Mouse (Mus musculus) forebrain, embryonic 14.5 days (tissue): ENCODE results near the gene Tmem129. TPM values are rescaled to one million over a fixed set of nuclear protein-coding genes. Genes with fewer than 3 reads are reported as not detected.

ENCODE experiments used
- ATAC-seq: fragments of 200-750 bp; cut with Nextera tagmentation; 2 replicates; pipeline ENCODE4 v1.8.0; 2017; ENCODE audit warnings: mild to moderate bottlenecking, moderate library complexity
- DNase-seq: peaks from one replicate; pipeline ENCODE4 v3.0.0-alpha.2; 2015; ENCODE audit warnings: low spot score
- H3K27ac ChIP-seq: fragments of 300-500 bp; sonication (generic); 2 replicates; pipeline ENCODE4 v1.5.1; 2014; ENCODE audit warnings: low read depth, mild to moderate bottlenecking, control low read depth, low read length, moderate library complexity
- H3K27me3 ChIP-seq: fragments of 300-500 bp; sonication (generic); replicated peaks from 2 replicates; pipeline ENCODE4 v1.6.1; 2014; ENCODE audit warnings: low read length, control low read depth, mixed read lengths; ENCODE audit not compliant: control insufficient read depth, insufficient read depth
- H3K36me3 ChIP-seq: fragments of 300-500 bp; sonication (generic); 2 replicates; pipeline ENCODE4 v1.6.1; 2014; ENCODE audit warnings: low read length, control low read depth; ENCODE audit not compliant: control insufficient read depth, insufficient read depth
- H3K4me1 ChIP-seq: fragments of 300-500 bp; sonication (generic); 2 replicates; pipeline ENCODE4 v1.6.1; 2014; ENCODE audit warnings: antibody characterized with exemption, low read length, control low read depth; ENCODE audit not compliant: control insufficient read depth, insufficient read depth
- H3K4me2 ChIP-seq: fragments of 300-500 bp; sonication (generic); 2 replicates; pipeline ENCODE4 v1.6.1; 2014; ENCODE audit warnings: mild to moderate bottlenecking, control low read depth, low read length
- H3K4me3 ChIP-seq: fragments of 300-500 bp; sonication (generic); 2 replicates; pipeline ENCODE4 v1.5.1; 2014; ENCODE audit warnings: low read depth, low read length, control low read depth
- H3K9ac ChIP-seq: fragments of 300-500 bp; sonication (generic); 2 replicates; pipeline ENCODE4 v1.6.1; 2014; ENCODE audit warnings: mild to moderate bottlenecking, low read length, control low read depth, moderate library complexity
- H3K9me3 ChIP-seq: fragments of 300-500 bp; sonication (generic); replicated peaks from 2 replicates; pipeline ENCODE4 v1.6.1; 2016; ENCODE audit warnings: low read length, control low read depth, mixed read lengths; ENCODE audit not compliant: control insufficient read depth
- WGBS: fragments of 180-500 bp; shearing (Covaris S2); extraction: QIAGEN DNeasy Blood & Tissue Kit; methylation state at CpG from one replicate; pipeline ENCODE4 v1.1.7; 2014; 5-methylcytosine and 5-hydroxymethylcytosine counted together
- polyA plus RNA-seq: library from polyadenylated mRNA; unstranded; fragments of >200 nt; fragmentation: Nextera tagmentation; extraction: Ambion mirVana; gene quantifications from 2 replicates; pipeline ENCODE4 v1.2.1, GENCODE M21; 2014

Tmem129 gene
- polyA plus RNA-seq, 1 experiment from 2014 or later = 39.5 TPM

DNA sequence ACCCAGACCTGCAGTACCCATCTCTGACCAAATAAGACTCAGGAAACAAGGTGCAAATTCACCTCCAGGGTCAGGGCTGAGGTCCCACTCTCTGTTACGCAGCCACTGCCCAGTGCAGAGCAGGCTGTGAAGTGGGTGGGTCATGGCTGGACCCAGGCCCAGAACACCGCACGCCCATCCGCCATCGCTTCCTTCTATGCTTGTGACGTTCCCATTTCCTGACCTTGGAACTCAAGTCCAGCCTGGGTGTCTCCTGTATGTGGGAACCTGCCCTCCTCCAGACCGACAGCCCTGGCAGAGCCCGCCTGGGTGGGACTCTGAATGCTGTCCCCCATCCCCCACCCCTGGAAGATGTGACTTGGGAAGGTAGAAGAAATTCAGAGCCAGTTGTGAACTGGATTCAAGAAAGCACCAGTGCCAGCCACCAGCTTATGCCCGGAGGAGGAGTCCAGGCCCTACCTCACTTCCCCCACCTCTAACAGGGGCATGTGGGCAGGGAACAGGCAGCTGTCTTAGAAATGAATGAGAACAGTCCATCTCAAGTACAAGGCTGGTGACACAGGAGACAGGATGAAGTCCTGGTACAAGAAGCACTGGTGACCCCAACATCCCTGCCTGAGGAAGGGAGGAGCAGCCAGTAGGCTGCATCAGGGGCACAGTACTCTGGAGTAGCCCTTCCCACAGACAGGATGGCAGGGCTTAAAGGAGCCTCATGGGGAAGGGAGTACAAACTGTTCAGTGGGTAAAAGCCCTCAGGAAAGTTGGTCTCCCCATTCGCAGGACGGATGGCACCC lies 31.8 kb upstream of the Tmem129 start:
- H3K4me1 ChIP-seq = peaks cover 50% of the 10 kb centered on the region
- WGBS = 41% methylated on average over 11 of the region's 11 CpGs
- DNase-seq = peak; percentile 39
- no peaks in the 10 kb centered on the region for H3K36me3 ChIP-seq
- H3K9me3 ChIP-seq = no peaks in the 10 kb centered on the region
- H3K4me3 ChIP-seq = no peak overlapping the region
- H3K27me3 ChIP-seq = no peaks in the 10 kb centered on the region
- peak overlapping the region; percentile 86 for H3K27ac ChIP-seq
- H3K9ac ChIP-seq = peak overlapping the region; percentile 51
- H3K4me2 ChIP-seq = peak overlapping the region; percentile 28
- ATAC-seq = no peak; the same call in 1 of the 2 replicates

DNA sequence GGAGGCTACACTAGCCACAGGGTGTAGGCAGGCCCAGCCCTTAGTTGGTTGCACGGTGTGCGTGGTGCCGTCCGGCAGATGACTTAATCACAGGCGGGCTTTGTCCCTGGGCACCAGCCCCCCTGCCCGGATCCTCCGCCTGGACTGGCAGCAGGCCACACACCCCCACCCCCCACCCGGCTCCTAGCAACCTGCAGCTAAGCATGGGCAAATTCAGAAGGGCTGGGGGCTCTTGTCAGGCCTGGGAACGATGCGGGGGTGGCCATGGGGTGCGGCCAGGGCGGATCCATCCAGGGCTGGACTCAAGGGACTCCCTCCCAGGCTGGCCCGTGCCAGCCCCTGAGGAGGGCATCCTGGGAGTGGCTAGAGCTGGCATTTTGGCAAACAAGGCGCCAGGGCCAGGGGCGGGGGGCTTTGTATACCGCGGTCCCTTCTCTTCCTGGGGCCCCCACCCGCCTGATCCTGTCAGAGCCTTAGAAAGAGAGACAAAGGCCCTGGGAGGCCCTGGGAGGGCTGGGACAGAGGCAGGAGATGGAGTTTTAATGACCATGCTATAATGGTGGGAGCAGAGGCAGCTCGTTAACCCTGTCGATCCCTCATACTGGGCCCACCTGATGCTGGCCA lies 31.1 kb upstream of the Tmem129 start:
- Histone ChIP-seq H3K4me3 (no peak overlapping the region), H3K36me3 (no peaks in the 10 kb centered on the region), H3K4me2 (peak overlapping the region; percentile 28), H3K27ac (peak overlapping the region; percentile 86), H3K27me3 (no peaks in the 10 kb centered on the region), H3K9ac (peak overlapping the region; percentile 51), H3K4me1 (peaks cover 45% of the 10 kb centered on the region), H3K9me3 (no peaks in the 10 kb centered on the region)
- WGBS = 8% methylated on average over 20 of the region's 20 CpGs
- peak; percentile 90 for ATAC-seq
- DNase-seq = peak; percentile 92

- no peak for ATAC-seq
- Histone ChIP-seq H3K4me2 (peak overlapping the region; percentile 28), H3K36me3 (no peaks in the 10 kb centered on the region), H3K9ac (peak overlapping the region; percentile 51; the same call in 1 of the 2 replicates), H3K4me3 (no peak overlapping the region), H3K4me1 (peaks cover 43% of the 10 kb centered on the region), H3K27ac (peak overlapping the region; percentile 86), H3K27me3 (no peaks in the 10 kb centered on the region), H3K9me3 (no peaks in the 10 kb centered on the region)
- DNase-seq = no peak
- WGBS = 29% methylated on average over 14 of the region's 14 CpGs
Observed at GRCm38 (mm10) chr5:33688278-33689220, 30.3 kb upstream of the Tmem129 start.

DNA sequence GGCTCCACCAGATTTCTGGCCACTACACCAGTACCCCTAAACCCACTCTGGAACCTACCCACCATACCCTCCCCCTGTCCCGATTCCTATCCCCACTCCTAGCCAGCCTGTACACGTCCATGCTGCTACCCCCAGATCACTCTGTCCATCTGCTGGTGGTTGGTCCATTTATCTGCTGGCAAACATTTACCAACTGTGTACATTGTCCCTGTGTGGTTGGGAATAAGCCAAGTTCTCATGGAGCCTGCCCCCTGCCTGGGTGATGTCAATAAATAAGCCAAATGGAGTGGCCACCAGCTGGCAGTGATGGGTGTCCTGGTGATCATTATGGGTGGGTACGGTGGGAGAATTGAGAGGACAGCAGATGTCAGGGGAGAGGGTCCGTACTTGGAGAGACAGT lies 28.9 kb upstream of the Tmem129 start:
- Histone ChIP-seq H3K9ac (no peak overlapping the region), H3K36me3 (no peaks in the 10 kb centered on the region), H3K4me2 (no peak overlapping the region), H3K27me3 (no peaks in the 10 kb centered on the region), H3K4me3 (no peak overlapping the region), H3K27ac (no peak overlapping the region), H3K4me1 (peaks cover 35% of the 10 kb centered on the region), H3K9me3 (no peaks in the 10 kb centered on the region)
- ATAC-seq = no peak
- no peak for DNase-seq
- 74% methylated on average over 4 of the region's 4 CpGs for WGBS

DNA sequence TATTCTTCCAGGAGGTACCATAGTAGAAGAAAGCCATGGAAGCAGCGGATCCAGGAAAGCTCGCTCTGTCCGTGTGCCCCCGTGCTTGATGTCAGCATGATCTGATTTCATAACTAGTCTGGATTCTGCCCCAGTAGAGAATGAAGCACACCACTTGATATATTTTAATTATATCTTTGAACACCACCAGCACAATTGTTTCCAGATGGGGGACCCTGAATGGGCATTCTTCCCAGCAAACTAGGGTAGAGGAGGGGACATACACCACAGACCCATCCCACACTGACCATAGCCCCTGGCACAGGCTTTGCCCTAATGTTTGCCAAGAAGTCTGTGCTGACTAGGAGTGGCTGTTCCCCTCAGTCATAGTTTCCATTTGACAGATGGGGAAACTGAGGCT lies 26.7 kb upstream of the Tmem129 start:
- ATAC-seq = no peak
- Histone ChIP-seq H3K4me2 (no peak overlapping the region), H3K27ac (no peak overlapping the region), H3K4me3 (no peak overlapping the region), H3K9ac (no peak overlapping the region), H3K36me3 (no peaks in the 10 kb centered on the region), H3K27me3 (no peaks in the 10 kb centered on the region), H3K4me1 (peaks cover 22% of the 10 kb centered on the region), H3K9me3 (no peaks in the 10 kb centered on the region)
- WGBS = 86% methylated on average over 4 of the region's 4 CpGs
- DNase-seq = no peak

DNA sequence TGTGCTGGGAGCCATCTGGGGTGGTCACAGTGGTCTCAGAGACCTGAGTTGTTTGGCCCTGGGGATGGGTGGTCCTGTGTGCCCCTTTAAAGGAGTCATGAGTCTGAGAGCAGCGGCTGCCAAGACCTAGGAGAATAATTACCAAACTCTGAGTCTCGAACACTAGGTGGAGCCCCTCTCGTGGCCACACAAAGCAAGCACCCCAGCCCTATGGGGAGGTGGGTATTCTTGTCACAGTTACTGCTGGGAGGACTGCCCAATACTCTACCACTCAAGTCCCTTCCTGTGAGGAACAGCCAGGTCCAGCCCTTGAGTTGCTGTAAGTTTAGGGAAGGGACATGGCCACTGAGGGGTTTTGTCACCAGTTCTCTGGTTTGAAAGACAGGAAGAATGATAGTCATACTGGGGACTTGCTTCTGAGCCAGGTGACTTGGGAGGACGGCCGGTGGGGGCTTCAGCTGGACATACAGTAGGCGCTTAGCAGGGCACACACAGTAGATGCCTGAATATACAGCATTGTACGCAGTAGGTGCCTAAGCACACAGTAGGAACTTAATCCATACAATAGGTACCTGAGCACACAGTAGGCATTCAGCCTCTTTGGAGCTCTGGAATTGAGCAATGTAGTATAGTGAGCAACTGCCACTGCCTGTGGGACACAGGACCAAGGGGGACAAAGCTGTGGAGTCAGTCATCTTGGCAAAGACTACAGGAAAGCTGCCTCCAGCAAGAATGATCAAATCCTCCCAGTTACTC lies 25.9 kb upstream of the Tmem129 start:
- no peaks in the 10 kb centered on the region for H3K36me3 ChIP-seq
- H3K27me3 ChIP-seq = no peaks in the 10 kb centered on the region
- H3K4me2 ChIP-seq = no peak overlapping the region
- WGBS = 48% methylated on average over 7 of the region's 7 CpGs
- ATAC-seq = peak; percentile 75
- no peak overlapping the region for H3K27ac ChIP-seq
- no peak overlapping the region for H3K4me3 ChIP-seq
- no peak overlapping the region for H3K9ac ChIP-seq
- DNase-seq = peak; percentile 84
- H3K4me1 ChIP-seq = peaks cover 14% of the 10 kb centered on the region
- H3K9me3 ChIP-seq = no peaks in the 10 kb centered on the region

DNA sequence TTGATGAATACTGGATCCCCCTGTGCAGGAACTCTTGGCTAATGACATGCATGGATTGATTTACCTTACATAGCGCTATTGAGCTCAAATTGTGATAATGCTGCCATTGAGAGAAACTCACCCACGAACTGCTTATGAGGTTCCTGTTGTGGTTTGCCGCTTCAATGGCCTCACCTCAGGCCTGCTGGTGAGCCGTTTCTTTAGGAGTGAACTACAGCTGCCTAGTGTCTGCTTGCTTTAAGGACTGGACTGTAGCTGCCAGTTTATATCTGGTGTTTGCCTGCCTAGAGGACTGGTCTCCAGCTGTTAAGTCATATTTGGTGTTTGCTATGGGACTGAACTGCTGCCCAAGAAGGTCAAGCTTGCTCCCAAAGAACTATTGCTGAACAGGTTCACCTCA lies 24.7 kb upstream of the Tmem129 start:
- 62% methylated on average over 4 of the region's 4 CpGs for WGBS
- H3K36me3 ChIP-seq = no peaks in the 10 kb centered on the region

More for the DNA sequence above, 24.7 kb upstream of the Tmem129 start:
- H3K4me3 ChIP-seq = no peak overlapping the region
- no peaks in the 10 kb centered on the region for H3K27me3 ChIP-seq
- DNase-seq (no peak), ATAC-seq (no peak)
- H3K9me3 ChIP-seq = no peaks in the 10 kb centered on the region
- H3K27ac ChIP-seq = no peak overlapping the region
- H3K9ac ChIP-seq = no peak overlapping the region
- H3K4me2 ChIP-seq = no peak overlapping the region
- H3K4me1 ChIP-seq = peaks cover 5% of the 10 kb centered on the region
